Mouse (Mus musculus) embryonic fibroblast, embryonic 13.5 days (primary cell): ENCODE measurements around the gene Kctd8.

Experiments
- CTCF ChIP-seq: IDR thresholded peaks from 2 replicates; pipeline ENCODE4 v1.5.1; 2011; ENCODE audit warnings: mild to moderate bottlenecking, control low read depth, low read length, moderate library complexity, borderline replicate concordance; ENCODE audit not compliant: insufficient read depth
- POLR2A ChIP-seq: IDR thresholded peaks from 2 replicates; pipeline ENCODE4 v1.6.1; 2011; ENCODE audit warnings: low read depth, mild to moderate bottlenecking, control low read depth, low read length, moderate library complexity

- TF ChIP-seq CTCF, result no peak
- TF ChIP-seq POLR2A, result no peak
Measured at GRCm38 (mm10) chr5:69156489-69156888, 185.0 kb downstream of the Kctd8 start.
